Mouse (Mus musculus) midbrain, postnatal 0 days (tissue): ENCODE measurements at regions not wholly inside any gene's neighbourhood (a gene's known extent, or its start where the extent isn't known, plus 50 kb on each side); places are given as distances from the start of the nearest gene placed in this dataset.

Source experiments
- ATAC-seq: fragments of 200-750 bp; cut with Nextera tagmentation; 2 replicates; pipeline ENCODE4 v1.8.0; 2017; ENCODE audit warnings: moderate number of reproducible peaks, mild to moderate bottlenecking, moderate TSS enrichment, moderate library complexity; ENCODE audit not compliant: low FRiP score
- DNase-seq: peaks from one replicate; pipeline ENCODE4 v3.0.0-alpha.2; 2015; ENCODE audit warnings: low spot score
- H3K27ac ChIP-seq: fragments of 300-500 bp; sonication (generic); 2 replicates; pipeline ENCODE4 v1.5.1; 2014; ENCODE audit warnings: low read depth, mild to moderate bottlenecking, low read length, mixed read lengths
- H3K27me3 ChIP-seq: fragments of 300-500 bp; sonication (generic); 2 replicates; pipeline ENCODE4 v1.6.1; 2014; ENCODE audit warnings: low read length, control low read depth, mixed read lengths; ENCODE audit not compliant: insufficient read depth
- H3K36me3 ChIP-seq: fragments of 300-500 bp; sonication (generic); 2 replicates; pipeline ENCODE4 v1.6.1; 2014; ENCODE audit warnings: low read length, control low read depth, mixed read lengths; ENCODE audit not compliant: insufficient read depth
- H3K4me1 ChIP-seq: fragments of 300-500 bp; sonication (generic); 2 replicates; pipeline ENCODE4 v1.6.1; 2014; ENCODE audit warnings: mild to moderate bottlenecking, control low read depth, antibody characterized with exemption, low read length, mixed read lengths; ENCODE audit not compliant: insufficient read depth
- H3K4me2 ChIP-seq: fragments of 300-500 bp; sonication (generic); 2 replicates; pipeline ENCODE4 v1.6.1; 2014; ENCODE audit warnings: low read depth, mild to moderate bottlenecking, low read length, mixed read lengths; ENCODE audit not compliant: poor library complexity, severe bottlenecking
- H3K4me3 ChIP-seq: fragments of 300-500 bp; sonication (generic); 2 replicates; pipeline ENCODE4 v1.5.1; 2014; ENCODE audit warnings: low read depth, mild to moderate bottlenecking, low read length, moderate library complexity
- H3K9ac ChIP-seq: fragments of 300-500 bp; sonication (generic); replicated peaks from 2 replicates; pipeline ENCODE4 v1.6.1; 2014; ENCODE audit warnings: mild to moderate bottlenecking, low read length, moderate library complexity, mixed read lengths; ENCODE audit not compliant: poor library complexity, severe bottlenecking
- H3K9me3 ChIP-seq: fragments of 300-500 bp; sonication (generic); 2 replicates; pipeline ENCODE4 v1.6.1; 2016; ENCODE audit warnings: low read length, control low read depth
- CTCF ChIP-seq: IDR thresholded peaks from 2 replicates; pipeline ENCODE4 v1.5.1; 2016; ENCODE audit warnings: antibody characterized with exemption, mild to moderate bottlenecking
- WGBS: fragments of 180-500 bp; shearing (Covaris S2); extraction: QIAGEN DNeasy Blood & Tissue Kit; methylation state at CpG from one replicate; pipeline ENCODE4 v1.1.7; 2014; 5-methylcytosine and 5-hydroxymethylcytosine counted together

DNA sequence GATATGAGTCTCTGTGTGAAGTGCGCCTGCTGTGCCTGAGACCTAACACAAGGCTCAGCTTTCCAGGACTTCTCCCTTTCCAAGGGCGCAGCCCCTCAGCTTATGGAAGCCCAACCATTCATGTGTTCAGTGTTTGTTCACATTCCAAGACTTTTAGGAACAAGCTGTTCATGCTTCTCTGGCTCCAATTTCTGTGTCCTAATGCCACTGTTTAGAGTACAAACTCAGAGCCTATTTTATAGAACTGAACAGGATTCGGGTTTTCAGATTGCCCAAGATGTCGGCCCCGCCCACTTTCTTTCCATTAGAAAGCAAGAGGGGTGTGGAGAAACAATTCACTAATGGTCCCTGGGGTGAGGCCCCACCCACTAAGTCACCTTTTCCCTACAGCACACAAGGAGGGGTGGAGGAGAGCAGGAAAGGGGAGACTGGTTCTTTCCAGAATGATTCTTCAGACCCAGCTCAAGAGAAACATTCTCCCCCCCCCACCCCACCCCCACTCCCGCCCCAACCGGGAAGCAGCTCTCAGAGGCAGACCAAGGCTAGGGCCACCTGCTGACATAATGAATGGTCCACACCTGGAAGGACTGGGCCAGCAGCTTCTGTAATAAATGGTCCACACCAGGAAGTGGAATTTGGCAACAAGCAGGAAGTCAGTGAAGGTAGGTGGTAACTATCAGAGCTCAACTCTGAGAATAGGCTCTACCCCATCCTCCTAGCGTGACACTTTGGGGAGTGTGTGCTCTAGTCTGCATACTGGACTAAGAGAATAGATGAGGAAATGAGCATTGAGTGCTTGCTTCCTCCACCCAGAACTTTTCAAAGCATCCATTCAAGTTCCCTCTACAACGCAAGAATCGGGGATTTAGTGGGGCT, 120.2 kb upstream of the Zfp648 start:
- no peak for DNase-seq
- Histone ChIP-seq H3K4me3 (no peak overlapping the region), H3K9ac (no peak overlapping the region), H3K4me1 (no peaks in the 10 kb centered on the region), H3K9me3 (no peaks in the 10 kb centered on the region), H3K36me3 (no peaks in the 10 kb centered on the region), H3K27ac (no peak overlapping the region), H3K4me2 (no peak overlapping the region), H3K27me3 (no peaks in the 10 kb centered on the region)
- TF ChIP-seq CTCF = no peak
- 60% methylated on average over 10 of the region's 10 CpGs for WGBS
- no peak for ATAC-seq

DNA sequence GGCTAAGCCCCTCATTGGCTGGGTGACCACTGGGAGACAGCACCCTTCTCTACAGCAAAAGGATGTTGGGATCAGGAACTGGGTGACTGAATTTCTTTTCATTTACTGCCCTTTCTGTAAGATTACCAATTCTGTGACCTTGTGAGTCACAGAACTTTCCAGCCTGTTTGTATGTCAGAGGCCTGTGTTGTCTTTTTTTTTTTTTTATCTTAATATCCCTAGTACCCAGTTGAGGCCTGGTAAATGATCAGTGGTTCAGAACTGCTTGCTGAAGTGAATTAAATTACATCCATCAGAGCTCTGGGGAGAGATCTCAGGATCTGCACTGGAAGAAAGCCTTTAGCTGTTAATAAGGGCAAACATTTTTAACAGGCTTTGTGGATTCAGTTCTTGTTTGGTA, 114.8 kb upstream of the Zfp648 start:
- Histone ChIP-seq H3K27ac (no peak overlapping the region), H3K4me3 (no peak overlapping the region), H3K9ac (no peak overlapping the region), H3K9me3 (no peaks in the 10 kb centered on the region), H3K4me2 (no peak overlapping the region), H3K4me1 (no peaks in the 10 kb centered on the region), H3K36me3 (no peaks in the 10 kb centered on the region), H3K27me3 (no peaks in the 10 kb centered on the region)
- TF ChIP-seq CTCF = no peak
- ATAC-seq (no peak), DNase-seq (no peak)

DNA sequence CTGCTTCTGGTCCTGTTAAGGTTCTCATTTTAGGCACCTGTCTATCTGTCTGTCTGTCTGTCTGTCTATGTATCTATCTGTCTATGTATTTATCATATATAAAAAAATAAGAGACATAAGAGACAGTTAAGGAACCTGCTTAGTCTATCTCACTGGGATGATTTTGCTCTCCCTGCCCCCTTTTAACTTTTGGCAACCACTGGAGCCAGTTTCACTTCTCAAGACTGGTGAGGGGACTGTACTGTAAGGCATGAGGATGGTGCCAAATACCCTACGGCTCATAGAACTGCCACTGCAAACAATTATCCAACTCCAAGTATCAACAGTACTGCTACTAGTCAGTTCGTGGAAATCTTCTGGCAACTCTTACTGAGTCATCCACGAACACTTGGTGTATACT, 111.2 kb upstream of the Zfp648 start:
- no peak for TF ChIP-seq CTCF
- Histone ChIP-seq H3K4me2 (no peak overlapping the region), H3K9me3 (no peaks in the 10 kb centered on the region), H3K4me3 (no peak overlapping the region), H3K4me1 (no peaks in the 10 kb centered on the region), H3K36me3 (no peaks in the 10 kb centered on the region), H3K27me3 (no peaks in the 10 kb centered on the region), H3K27ac (no peak overlapping the region), H3K9ac (no peak overlapping the region)
- ATAC-seq (no peak), DNase-seq (no peak)
- WGBS = 91% methylated on average over 3 of the region's 3 CpGs

DNA sequence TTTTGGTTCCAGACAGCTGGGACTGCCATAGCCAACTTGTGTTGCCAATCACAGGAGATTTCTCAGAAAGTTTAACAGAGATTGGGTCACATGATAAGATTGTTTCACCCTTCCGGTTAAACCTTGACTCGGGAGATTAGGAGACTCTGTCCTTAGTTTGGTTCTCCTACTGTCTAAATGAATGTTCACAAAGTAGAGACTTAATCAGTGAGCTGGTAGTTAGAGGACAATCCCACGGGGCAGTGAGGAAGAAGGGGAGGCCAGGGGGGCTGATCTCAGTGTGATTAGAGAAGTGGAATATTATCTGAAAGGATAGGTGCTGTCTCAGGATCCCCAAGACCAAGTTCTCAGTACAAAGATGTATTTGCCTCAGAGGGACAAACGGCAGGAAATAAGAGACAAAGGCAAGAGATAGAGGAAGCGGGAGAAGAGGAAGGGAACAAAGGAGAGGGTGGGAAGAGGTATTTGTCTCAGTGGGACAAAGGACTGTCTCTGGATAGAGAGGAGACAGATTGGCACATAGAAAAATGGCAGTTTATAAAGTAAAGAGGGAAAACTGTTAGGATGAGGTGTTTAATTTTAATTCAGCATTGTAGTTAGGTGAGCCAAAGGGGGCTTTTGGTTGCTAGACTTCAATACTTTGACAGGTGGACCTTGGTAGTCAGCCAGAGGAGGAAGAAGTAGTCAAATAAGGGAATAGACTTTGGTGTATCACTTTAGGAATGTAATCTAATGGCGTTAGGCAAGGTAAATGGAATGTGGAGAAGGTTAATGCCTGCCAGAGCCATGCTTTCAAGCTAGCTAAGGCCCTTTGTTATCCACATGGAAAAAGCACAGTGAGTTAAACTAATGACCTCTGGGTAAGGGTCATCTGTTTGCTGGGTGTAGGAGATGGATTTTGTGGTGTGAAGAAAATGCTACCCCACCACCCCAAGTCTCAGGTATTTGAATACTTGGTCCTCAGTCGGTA, 110.2 kb upstream of the Zfp648 start:
- 68% methylated on average over 7 of the region's 7 CpGs for WGBS
- Histone ChIP-seq H3K27me3 (no peaks in the 10 kb centered on the region), H3K36me3 (no peaks in the 10 kb centered on the region), H3K9ac (no peak overlapping the region), H3K4me1 (no peaks in the 10 kb centered on the region), H3K4me3 (no peak overlapping the region), H3K4me2 (no peak overlapping the region), H3K9me3 (no peaks in the 10 kb centered on the region), H3K27ac (no peak overlapping the region)
- DNase-seq (no peak), ATAC-seq (no peak)
- no peak for TF ChIP-seq CTCF

DNA sequence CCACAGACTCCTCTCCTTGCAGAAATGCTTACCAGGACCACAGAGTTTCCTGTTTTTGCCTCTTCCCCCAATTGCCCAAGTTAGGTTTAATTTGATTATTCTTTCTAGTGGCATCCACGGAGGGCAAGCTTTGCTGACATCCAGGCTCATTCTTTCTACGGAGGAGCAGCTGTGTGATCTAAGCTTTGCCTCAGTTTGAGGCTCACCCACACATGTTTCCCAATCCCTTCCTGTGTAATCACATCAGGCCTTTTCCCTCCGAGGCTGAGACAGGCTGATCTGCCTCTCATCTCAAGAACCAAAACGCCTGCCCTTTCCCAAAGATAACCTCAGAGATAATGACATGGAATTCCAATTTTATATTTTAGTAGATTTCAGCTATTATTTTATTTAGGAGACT, 107.4 kb upstream of the Zfp648 start:
- no peak overlapping the region for H3K4me2 ChIP-seq
- H3K9me3 ChIP-seq = no peaks in the 10 kb centered on the region
- H3K4me1 ChIP-seq = no peaks in the 10 kb centered on the region
- H3K4me3 ChIP-seq = no peak overlapping the region
- ATAC-seq (no peak), DNase-seq (no peak)
- H3K27ac ChIP-seq = no peak overlapping the region
- no peaks in the 10 kb centered on the region for H3K36me3 ChIP-seq
- 82% methylated on average over 4 of the region's 4 CpGs for WGBS
- no peaks in the 10 kb centered on the region for H3K27me3 ChIP-seq
- H3K9ac ChIP-seq = no peak overlapping the region
- TF ChIP-seq CTCF = no peak

DNA sequence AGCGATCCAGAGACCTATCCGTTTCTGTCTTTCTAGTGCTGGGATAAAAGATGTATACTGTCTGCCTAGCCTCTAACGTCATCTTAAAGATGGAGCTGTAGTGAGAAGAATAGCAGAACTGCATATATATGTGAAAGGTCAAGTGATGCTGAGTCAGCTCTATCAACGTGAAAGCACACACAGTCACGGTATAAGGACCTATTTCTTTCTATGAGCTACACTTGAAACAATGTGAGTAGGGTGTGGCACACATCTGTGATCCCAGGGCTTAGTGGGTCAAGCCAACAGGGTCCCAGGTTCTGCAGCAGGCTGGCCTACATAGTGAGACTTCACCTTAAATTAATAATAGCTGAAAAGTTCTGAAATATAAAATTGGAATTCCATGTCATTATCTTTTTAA, 106.6 kb upstream of the Zfp648 start:
- H3K4me2 ChIP-seq = no peak overlapping the region

More for the DNA sequence above, 106.6 kb upstream of the Zfp648 start:
- no peaks in the 10 kb centered on the region for H3K9me3 ChIP-seq
- no peak overlapping the region for H3K9ac ChIP-seq
- H3K27ac ChIP-seq = no peak overlapping the region
- no peak overlapping the region for H3K4me3 ChIP-seq
- no peak for DNase-seq
- TF ChIP-seq CTCF = no peak
- WGBS = 81% methylated on average over 5 of the region's 5 CpGs
- ATAC-seq = no peak
- H3K36me3 ChIP-seq = no peaks in the 10 kb centered on the region
- H3K27me3 ChIP-seq = no peaks in the 10 kb centered on the region
- no peaks in the 10 kb centered on the region for H3K4me1 ChIP-seq
